Mouse (Mus musculus) midbrain, embryonic 10.5 days (tissue): Measurements from ENCODE around the gene Emg1. TPM values are rescaled to one million over a fixed set of nuclear protein-coding genes. Genes with fewer than 3 reads are reported as not detected.
"Not testable (repeated sequence)": the region's sequence is repeated elsewhere in the genome, so short reads cannot be mapped to it uniquely, and the experiment has no call there.

Experiments used
- DNase-seq: peaks from one replicate; pipeline ENCODE4 v3.0.0-alpha.2; 2017; ENCODE audit warnings: low spot score
- H3K27ac ChIP-seq: fragments of 300-500 bp; sonication (generic); replicated peaks from 2 replicates; pipeline ENCODE4 v1.5.1; 2016; ENCODE audit warnings: mild to moderate bottlenecking
- H3K27me3 ChIP-seq: fragments of 300-500 bp; sonication (generic); 2 replicates; pipeline ENCODE4 v1.6.1; 2016; ENCODE audit warnings: low read depth, mild to moderate bottlenecking; ENCODE audit not compliant: poor library complexity, severe bottlenecking
- H3K36me3 ChIP-seq: fragments of 300-500 bp; sonication (generic); 2 replicates; pipeline ENCODE4 v1.6.1; 2016; ENCODE audit warnings: mild to moderate bottlenecking, moderate library complexity
- H3K4me1 ChIP-seq: fragments of 300-500 bp; sonication (generic); 2 replicates; pipeline ENCODE4 v1.6.1; 2016
- H3K4me3 ChIP-seq: fragments of 300-500 bp; sonication (generic); 2 replicates; pipeline ENCODE4 v1.5.1; 2016; ENCODE audit warnings: mild to moderate bottlenecking, moderate library complexity
- H3K9me3 ChIP-seq: fragments of 300-500 bp; sonication (generic); replicated peaks from 2 replicates; pipeline ENCODE4 v1.6.1; 2016; ENCODE audit warnings: mild to moderate bottlenecking
- WGBS: fragments of 180-500 bp; shearing (Covaris S2); methylation state at CpG from one replicate; pipeline ENCODE4 v1.1.7; 2016; 5-methylcytosine and 5-hydroxymethylcytosine counted together
- polyA plus RNA-seq: library from polyadenylated mRNA; unstranded; fragments of >200 nt; fragmentation: Nextera tagmentation; extraction: Ambion mirVana; gene quantifications from 2 replicates; pipeline ENCODE4 v1.2.1, GENCODE M21; 2016

Gene Emg1
- polyA plus RNA-seq, 1 experiment from 2014 or later = 243 TPM

- no peaks in the 10 kb centered on the region for H3K27me3 ChIP-seq
- H3K9me3 ChIP-seq = no peaks in the 10 kb centered on the region
- no peak overlapping the region for H3K27ac ChIP-seq
- H3K4me3 ChIP-seq = no peak overlapping the region
- H3K36me3 ChIP-seq = peaks cover 55% of the 10 kb centered on the region
- 90% methylated on average over 4 of the region's 4 CpGs for WGBS
- DNase-seq = no peak
- 0 out of 2 replicates have a peak, but pooled peaks cover 4% of the 10 kb centered on the region for H3K4me1 ChIP-seq
These were observed 12.6 kb downstream of the Emg1 start for GRCm38 (mm10) chr6:124699366-124699765.

- H3K4me1 ChIP-seq = 0 out of 2 replicates have a peak, but pooled peaks cover 4% of the 10 kb centered on the region
- H3K9me3 ChIP-seq = no peaks in the 10 kb centered on the region
- H3K27me3 ChIP-seq = no peaks in the 10 kb centered on the region
- peaks cover 49% of the 10 kb centered on the region for H3K36me3 ChIP-seq
- 89% methylated on average over 6 of the region's 6 CpGs for WGBS
- DNase-seq = no peak
- no peak overlapping the region for H3K4me3 ChIP-seq
- no peak overlapping the region for H3K27ac ChIP-seq
These were observed 13.2 kb downstream of the Emg1 start for GRCm38 (mm10) chr6:124698751-124699150.

- WGBS = 94% methylated on average over 7 of the region's 7 CpGs
- no peak overlapping the region for H3K27ac ChIP-seq
- H3K4me3 ChIP-seq = no peak overlapping the region
- H3K9me3 ChIP-seq = no peaks in the 10 kb centered on the region
- peaks cover 27% of the 10 kb centered on the region for H3K36me3 ChIP-seq
- DNase-seq = no peak
- 0 out of 2 replicates have a peak, but pooled peaks cover 4% of the 10 kb centered on the region for H3K4me1 ChIP-seq
- no peaks in the 10 kb centered on the region for H3K27me3 ChIP-seq
These were observed 15.4 kb downstream of the Emg1 start for GRCm38 (mm10) chr6:124696441-124697150.

DNA sequence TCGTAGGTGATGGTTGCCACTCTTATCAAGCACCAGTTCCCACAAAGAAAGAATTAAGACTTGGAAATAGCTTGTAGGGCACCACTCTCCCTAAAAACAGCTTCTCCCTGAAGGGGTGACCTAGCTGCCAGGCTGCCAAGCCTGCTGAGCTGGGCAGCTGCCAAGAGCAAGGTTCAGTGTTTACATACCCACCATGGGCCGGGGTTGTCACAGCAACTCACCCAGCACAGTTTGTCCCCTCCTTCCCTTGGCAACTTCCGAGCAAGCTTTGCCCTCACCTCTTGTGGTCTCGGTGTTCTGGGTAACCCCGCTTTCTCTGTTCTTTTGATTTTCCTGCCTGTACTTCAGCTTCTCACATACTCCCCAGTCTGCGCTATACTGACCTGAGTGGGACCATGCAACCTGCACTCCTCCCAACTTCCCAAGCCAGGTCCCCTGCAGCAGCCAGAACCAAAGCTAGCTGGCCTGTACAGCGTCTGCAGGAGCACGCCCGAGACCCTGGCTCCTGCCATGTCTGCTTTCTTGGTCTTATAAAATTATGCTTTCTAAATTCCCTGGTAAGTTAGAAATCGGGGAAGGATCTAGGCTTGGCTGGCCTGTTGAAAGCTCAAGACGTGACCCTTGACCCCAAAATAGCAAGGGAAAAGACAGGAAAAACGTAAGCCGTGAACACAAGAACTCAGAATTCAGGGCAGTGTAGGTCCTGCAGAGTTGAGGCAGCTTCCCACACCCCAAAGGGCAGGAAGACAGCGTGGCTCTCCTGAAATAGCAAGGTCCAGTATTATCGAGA is 17.6 kb downstream of the Emg1 start:
- peaks cover 5% of the 10 kb centered on the region for H3K36me3 ChIP-seq
- H3K9me3 ChIP-seq = no peaks in the 10 kb centered on the region
- DNase-seq = no peak
- H3K4me1 ChIP-seq = 0 out of 2 replicates have a peak, but pooled peaks cover 4% of the 10 kb centered on the region
- 83% methylated on average over 15 of the region's 15 CpGs for WGBS
- H3K27ac ChIP-seq = no peak overlapping the region
- no peaks in the 10 kb centered on the region for H3K27me3 ChIP-seq
- no peak overlapping the region for H3K4me3 ChIP-seq

DNA sequence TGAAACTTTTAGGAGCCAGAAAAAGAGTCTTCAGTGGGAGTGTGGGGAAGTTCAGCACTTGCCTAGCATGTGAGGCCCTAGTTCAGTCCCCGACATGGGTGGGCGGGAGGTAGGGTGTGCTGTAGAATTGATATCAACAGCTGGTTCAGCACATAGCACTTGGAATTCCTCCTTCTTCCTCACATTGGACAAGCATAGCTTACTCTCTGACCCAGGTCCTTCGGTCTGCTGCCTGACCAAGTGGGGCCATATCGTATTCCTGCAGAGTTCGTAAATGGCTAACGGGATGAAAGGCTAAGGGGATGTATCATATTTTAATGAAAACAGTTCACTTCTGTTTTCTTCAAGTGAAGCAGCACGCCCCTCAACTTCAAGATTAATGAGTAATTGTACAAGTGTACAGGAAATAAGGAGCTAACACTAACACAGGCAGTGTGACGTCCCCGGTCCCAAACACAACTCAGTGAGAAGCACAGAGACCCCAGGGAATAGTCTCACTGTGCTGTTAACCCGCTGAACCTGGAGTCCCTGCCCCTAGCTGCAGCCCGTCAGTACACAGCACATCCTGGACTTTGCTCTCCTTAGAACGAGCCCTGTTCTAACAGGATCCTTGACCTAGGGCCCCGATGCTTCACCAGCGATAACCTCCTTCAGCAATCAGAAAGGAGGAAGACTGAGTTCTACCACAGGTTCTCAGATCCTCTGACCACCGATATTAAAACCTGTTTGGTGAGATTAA is 18.6 kb downstream of the Emg1 start:
- no peak overlapping the region for H3K4me3 ChIP-seq
- H3K4me1 ChIP-seq = 0 out of 2 replicates have a peak, but pooled peaks cover 4% of the 10 kb centered on the region
- no peaks in the 10 kb centered on the region for H3K27me3 ChIP-seq
- H3K27ac ChIP-seq = no peak overlapping the region
- 82% methylated on average over 15 of the region's 15 CpGs for WGBS
- H3K9me3 ChIP-seq = no peaks in the 10 kb centered on the region
- H3K36me3 ChIP-seq = no peaks in the 10 kb centered on the region
- DNase-seq = no peak

DNA sequence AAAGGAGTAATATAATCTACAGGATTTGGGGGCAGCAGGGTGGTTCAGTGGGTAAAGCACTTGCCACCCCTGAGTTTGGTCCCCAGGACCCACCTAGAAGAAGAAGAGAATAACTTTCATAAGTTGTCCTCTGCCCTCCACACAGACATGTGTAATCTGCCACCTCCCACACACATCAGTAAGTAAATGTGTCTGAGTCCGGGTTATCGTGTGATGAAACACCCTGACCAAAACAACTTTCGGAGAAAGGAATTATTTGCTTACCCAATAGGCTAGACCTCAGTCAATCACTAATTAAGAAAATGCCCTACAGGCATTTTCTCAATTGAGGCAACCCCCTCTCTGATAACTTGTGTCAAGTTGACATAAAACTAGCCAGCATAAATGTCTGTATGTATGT is 21.5 kb downstream of the Emg1 start:
- Histone ChIP-seq H3K4me1 (no peaks in the 10 kb centered on the region), H3K27ac (no peak overlapping the region), H3K4me3 (no peak overlapping the region), H3K27me3 (no peaks in the 10 kb centered on the region), H3K36me3 (no peaks in the 10 kb centered on the region), H3K9me3 (no peaks in the 10 kb centered on the region)
- 97% methylated on average over 3 of the region's 3 CpGs for WGBS
- no peak for DNase-seq

DNA sequence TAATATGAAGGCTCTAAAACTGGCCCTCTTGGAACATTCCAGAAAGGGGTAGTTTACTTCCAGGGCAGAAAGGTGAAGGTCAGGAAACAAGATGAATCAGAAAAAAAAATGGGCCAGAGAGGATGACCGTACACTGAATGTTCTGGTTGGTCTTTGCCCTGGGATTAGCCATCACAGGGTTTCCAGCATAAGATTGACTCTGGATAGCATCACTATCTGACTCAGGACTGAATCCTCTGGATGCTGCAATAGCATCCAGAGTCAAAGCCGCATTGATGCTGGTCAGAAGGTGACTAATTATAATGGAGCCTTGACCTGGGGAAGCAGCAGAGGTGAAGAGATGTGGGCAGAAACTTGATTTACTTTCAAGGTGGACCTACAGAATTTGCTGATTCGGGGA is 23.0 kb downstream of the Emg1 start:
- Histone ChIP-seq H3K4me1 (no peaks in the 10 kb centered on the region), H3K27me3 (no peaks in the 10 kb centered on the region), H3K4me3 (no peak overlapping the region), H3K9me3 (no peaks in the 10 kb centered on the region), H3K36me3 (no peaks in the 10 kb centered on the region), H3K27ac (no peak overlapping the region)
- 97% methylated on average over 3 of the region's 3 CpGs for WGBS
- no peak for DNase-seq

DNA sequence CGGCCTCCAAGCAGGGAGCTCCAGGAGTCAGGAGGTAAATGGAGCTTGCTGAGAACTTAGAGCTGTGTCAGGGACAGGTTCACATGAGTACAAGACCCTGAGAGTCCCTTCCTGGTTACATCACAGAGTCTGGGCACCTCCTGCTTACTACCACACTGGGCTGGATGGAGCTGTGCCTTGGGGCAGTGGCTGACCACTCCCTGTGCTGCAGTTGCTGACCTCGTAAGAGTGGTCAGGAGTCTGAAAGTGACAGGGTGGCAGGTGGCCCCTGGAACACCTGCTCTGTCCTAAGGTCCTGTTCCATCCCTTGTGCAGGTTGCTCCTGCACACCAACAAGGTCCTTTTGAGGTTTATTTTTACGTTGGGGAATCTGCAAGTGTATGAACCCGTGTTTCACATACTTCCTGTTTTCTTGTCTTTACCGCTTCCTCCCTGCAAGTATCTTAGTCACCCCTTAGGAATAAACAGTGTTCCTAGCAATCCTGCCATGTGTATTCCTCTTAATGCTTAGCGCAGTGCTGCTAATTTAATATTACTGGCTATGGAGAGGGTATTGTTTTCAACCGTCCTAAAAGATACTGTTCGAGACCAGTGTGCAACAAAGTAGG is 23.7 kb downstream of the Emg1 start:
- 91% methylated on average over 8 of the region's 8 CpGs for WGBS
- no peak for DNase-seq
- Histone ChIP-seq H3K27me3 (no peaks in the 10 kb centered on the region), H3K4me3 (no peak overlapping the region), H3K27ac (no peak overlapping the region), H3K36me3 (no peaks in the 10 kb centered on the region), H3K9me3 (no peaks in the 10 kb centered on the region), H3K4me1 (no peaks in the 10 kb centered on the region)

DNA sequence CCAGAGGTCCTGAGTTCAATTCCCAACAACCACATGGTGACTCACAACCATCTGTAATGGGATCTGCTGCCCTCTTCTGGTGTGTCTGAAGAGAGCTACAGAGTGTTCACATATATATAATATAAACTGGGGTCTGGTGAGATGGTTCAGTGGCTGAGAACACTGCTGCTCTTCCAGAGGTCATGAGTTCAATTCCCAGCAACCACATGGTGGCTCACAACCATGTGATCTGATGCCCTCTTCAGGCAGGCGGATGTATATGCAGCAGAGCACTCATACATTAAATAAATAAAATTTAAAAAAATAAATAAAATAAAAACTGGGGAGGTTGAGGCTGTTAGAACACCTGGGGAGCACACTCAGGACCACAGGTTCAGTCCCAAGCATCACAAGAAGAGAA is 25.3 kb downstream of the Emg1 start:
- DNase-seq, H3K4me1 ChIP-seq, H3K27ac ChIP-seq, H3K36me3 ChIP-seq, H3K4me3 ChIP-seq, H3K27me3 ChIP-seq, H3K9me3 ChIP-seq: not testable (repeated sequence)
- 59% methylated on average over 1 of the region's 1 CpGs for WGBS

DNA sequence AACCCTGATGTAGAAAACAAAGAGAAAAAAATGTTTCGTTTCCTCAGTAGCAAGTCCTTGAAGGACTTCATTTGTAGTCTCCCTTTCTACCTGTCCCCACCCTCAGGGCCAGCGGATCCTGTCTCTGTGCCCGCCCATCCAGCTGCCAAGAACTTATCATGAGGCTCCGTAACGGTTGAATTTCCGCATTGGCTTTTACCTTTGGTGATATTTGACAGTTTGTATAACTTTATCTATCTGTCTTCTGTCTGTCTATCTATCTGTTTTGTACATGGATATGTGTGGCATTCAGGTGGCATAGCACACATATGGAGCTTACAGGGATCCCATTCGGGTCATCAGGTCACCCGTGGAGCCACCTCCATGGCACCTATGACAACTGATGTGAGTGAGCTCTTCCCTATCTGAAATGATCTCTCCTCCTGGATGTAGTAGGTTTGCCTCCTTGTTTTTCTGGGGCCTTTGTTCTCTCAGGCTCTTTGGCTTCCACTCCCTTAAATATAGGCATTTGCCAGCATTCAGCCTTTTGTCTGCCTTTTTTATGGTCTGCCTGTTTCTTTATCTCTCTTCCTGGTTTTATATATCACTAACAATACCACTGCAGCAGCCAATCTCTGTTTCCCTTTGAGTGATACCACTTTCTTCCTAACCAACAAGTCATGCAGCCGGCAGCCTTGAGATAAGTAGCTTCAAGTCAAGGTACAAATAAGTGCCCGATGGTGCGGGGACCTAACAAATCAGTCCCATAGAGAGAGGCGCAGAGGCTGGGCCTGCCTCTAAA is 26.2 kb downstream of the Emg1 start:
- 90% methylated on average over 12 of the region's 12 CpGs for WGBS

GRCm38 (mm10) chr6:124683591-124684417 is 28.2 kb downstream of the Emg1 start:
- Histone ChIP-seq H3K4me1 (no peaks in the 10 kb centered on the region), H3K27ac (no peak overlapping the region), H3K36me3 (no peaks in the 10 kb centered on the region), H3K4me3 (no peak overlapping the region), H3K27me3 (no peaks in the 10 kb centered on the region), H3K9me3 (no peaks in the 10 kb centered on the region)
- 93% methylated on average over 14 of the region's 14 CpGs for WGBS
- no peak for DNase-seq

More for the DNA sequence above, 26.2 kb downstream of the Emg1 start:
- no peak overlapping the region for H3K27ac ChIP-seq
- no peaks in the 10 kb centered on the region for H3K4me1 ChIP-seq
- no peak overlapping the region for H3K4me3 ChIP-seq
- H3K9me3 ChIP-seq = no peaks in the 10 kb centered on the region
- H3K36me3 ChIP-seq = no peaks in the 10 kb centered on the region
- no peaks in the 10 kb centered on the region for H3K27me3 ChIP-seq
- DNase-seq = no peak
